Mouse (Mus musculus) brain, embryonic 14.5 days (tissue): Measurements from ENCODE around the gene Ranbp1.

Experiments
- CTCF ChIP-seq: fragments of 200-500 bp; IDR thresholded peaks from 2 replicates; pipeline ENCODE4 v1.5.1; 2012; ENCODE audit warnings: inconsistent platforms, mild to moderate bottlenecking, moderate library complexity, borderline replicate concordance; ENCODE audit not compliant: insufficient read depth, insufficient read length; ENCODE audit errors: extremely low read depth
- POLR2A ChIP-seq: fragments of 200-500 bp; IDR thresholded peaks from 2 replicates; pipeline ENCODE4 v1.6.1; 2012; ENCODE audit warnings: mild to moderate bottlenecking, inconsistent platforms, borderline replicate concordance; ENCODE audit not compliant: poor library complexity, insufficient read depth, insufficient read length, severe bottlenecking; ENCODE audit errors: extremely low read depth

DNA sequence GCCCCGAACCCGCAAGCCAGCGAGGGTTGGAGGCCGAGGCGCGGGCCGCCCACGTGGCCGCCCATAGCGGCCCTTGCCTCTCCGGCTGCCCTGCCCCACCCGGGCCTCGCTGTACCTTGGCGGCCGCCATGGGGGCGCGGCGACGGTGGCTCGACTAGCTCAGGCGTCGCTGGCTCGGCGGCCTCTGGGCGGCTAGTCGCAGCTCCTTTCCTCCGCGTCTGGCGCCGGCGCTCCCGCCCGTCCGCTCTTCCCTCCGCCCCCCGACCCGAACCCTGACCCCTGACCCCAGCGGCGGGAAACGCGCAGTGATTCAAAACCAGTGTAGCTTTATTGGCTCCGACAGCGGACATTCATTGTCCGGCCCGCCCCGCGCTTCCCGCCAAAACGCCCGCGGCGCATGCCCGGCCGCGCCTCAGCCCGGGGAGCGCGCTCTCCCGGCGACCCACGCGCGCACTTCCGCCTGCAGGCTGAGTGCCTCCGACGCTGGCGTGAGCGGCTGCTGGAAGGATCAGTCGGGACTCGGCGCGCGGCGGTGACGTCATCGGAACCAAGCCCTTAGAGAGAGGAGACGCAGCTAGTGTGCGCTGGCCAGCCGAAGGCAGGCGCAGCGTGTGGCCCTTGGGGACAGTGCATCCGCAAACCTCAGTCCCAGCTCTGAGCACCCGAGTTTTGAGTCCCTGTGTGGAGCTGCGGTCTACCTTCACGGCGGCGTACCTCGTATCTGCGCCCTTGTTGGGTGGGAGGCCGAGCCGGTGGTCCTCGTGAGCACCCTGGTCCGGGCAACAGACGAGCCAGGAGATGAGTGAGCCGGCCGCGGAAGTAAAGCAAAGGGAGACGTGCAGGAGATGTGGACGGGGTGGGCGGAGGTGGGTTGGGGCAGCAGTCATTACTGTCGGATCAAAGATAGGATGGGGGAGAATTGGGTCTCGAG is at the start of gene Ranbp1, which contains the start of gene Trmt2a:
- TF ChIP-seq CTCF, result no peak
- peak; percentile 75 for TF ChIP-seq POLR2A
